Mouse (Mus musculus): Measurements from ENCODE around the gene Ghrhr.

The Ghrhr gene

GRCm38 (mm10) chr6:55353711-55354445, 22.2 kb upstream of the Ghrhr start:
- no peak for DNase-seq

GRCm38 (mm10) chr6:55354456-55355117, 21.5 kb upstream of the Ghrhr start:
- no peak for DNase-seq

GRCm38 (mm10) chr6:55355575-55355974, 20.5 kb upstream of the Ghrhr start:
- no peak for DNase-seq

GRCm38 (mm10) chr6:55356017-55356703, 19.9 kb upstream of the Ghrhr start:
- no peak for DNase-seq

- DNase-seq = no peak
Observed at GRCm38 (mm10) chr6:55356976-55357635, 19.0 kb upstream of the Ghrhr start.

- peak in 1 of 2 experiments; percentile 32 for DNase-seq
Observed at GRCm38 (mm10) chr6:55357636-55358031, 18.5 kb upstream of the Ghrhr start.

GRCm38 (mm10) chr6:55358731-55359143, 17.4 kb upstream of the Ghrhr start:
- peak; percentile 25 to 58 for DNase-seq

- DNase-seq = no peak
Observed at GRCm38 (mm10) chr6:55362663-55363062, 13.4 kb upstream of the Ghrhr start.

- no peak for DNase-seq
Observed at GRCm38 (mm10) chr6:55367126-55367525, 9.0 kb upstream of the Ghrhr start.

- DNase-seq = no peak
Observed at GRCm38 (mm10) chr6:55370831-55371230, 5.3 kb upstream of the Ghrhr start.

- peak in 1 of 2 experiments; percentile 44 for DNase-seq
Observed at GRCm38 (mm10) chr6:55376511-55376910, 416 bp downstream of the Ghrhr start.

GRCm38 (mm10) chr6:55377461-55377860, 1.4 kb downstream of the Ghrhr start:
- DNase-seq = no peak

GRCm38 (mm10) chr6:55379641-55380335, 3.7 kb downstream of the Ghrhr start:
- DNase-seq = peak; percentile 80 to 83

- DNase-seq = no peak
Observed at GRCm38 (mm10) chr6:55381966-55382365, 5.9 kb downstream of the Ghrhr start.

- peak; percentile 83 to 88 for DNase-seq
Observed at GRCm38 (mm10) chr6:55383897-55384296, 7.8 kb downstream of the Ghrhr start.

- no peak for DNase-seq
Observed at GRCm38 (mm10) chr6:55384356-55384951, 8.4 kb downstream of the Ghrhr start.

- no peak for DNase-seq
Observed at GRCm38 (mm10) chr6:55388546-55389169, 12.6 kb downstream of the Ghrhr start.

- no peak for DNase-seq
Observed at GRCm38 (mm10) chr6:55389321-55389720, 13.2 kb downstream of the Ghrhr start.

- DNase-seq = no peak
Observed at GRCm38 (mm10) chr6:55391814-55392213, 15.7 kb downstream of the Ghrhr start.

- DNase-seq = peak; percentile 94 to 97
Observed at GRCm38 (mm10) chr6:55392453-55392852, 16.4 kb downstream of the Ghrhr start.

- DNase-seq = peak; percentile 91 to 95
Observed at GRCm38 (mm10) chr6:55394854-55395253, 18.8 kb downstream of the Ghrhr start.

- DNase-seq = peak; percentile 63 to 68
Observed at GRCm38 (mm10) chr6:55396176-55396575, 20.1 kb downstream of the Ghrhr start.

Measured in cerebellum, postnatal 10 days (tissue).